In genomic region chr1:119451417-119451816, GRCm38 (mm10) we compare ENCODE assay signal across 10 mouse cellular contexts. TPM values are rescaled to one million over a fixed set of nuclear protein-coding genes. Genes with fewer than 3 reads are reported as not detected.
"Had no signal": no experiment of that assay in that cellular context is flagged by ENCODE, and none has a peak within 500 bp of the region (broad histone marks: within the 10 kb centered on the region; RNA-seq: fewer than 3 reads in every experiment).

No protein-coding gene starts in this region.

- H3K9me3 ChIP-seq: kidney, embryonic 15.5 days; limb, embryonic 13.5 days; midbrain, embryonic 12.5 days; neural tube, embryonic 13.5 days had no signal

- H3K4me2 ChIP-seq: kidney, embryonic 15.5 days; limb, embryonic 13.5 days; midbrain, embryonic 12.5 days; neural tube, embryonic 13.5 days had no signal

- H3K27ac ChIP-seq: kidney, embryonic 15.5 days; limb, embryonic 13.5 days; liver, embryonic 14.5 days; midbrain, embryonic 12.5 days; neural tube, embryonic 13.5 days had no signal

- H3K36me3 ChIP-seq: kidney, embryonic 15.5 days; limb, embryonic 13.5 days; midbrain, embryonic 12.5 days; neural tube, embryonic 13.5 days had no signal

- DNase-seq: kidney, adult 2 months; kidney, postnatal 14 days; left cerebral cortex, postnatal 4 days; thymus, postnatal 36 days had no signal

- H3K9ac ChIP-seq: kidney, embryonic 15.5 days; limb, embryonic 13.5 days; liver, embryonic 14.5 days; midbrain, embryonic 12.5 days; neural tube, embryonic 13.5 days had no signal

- H3K27me3 ChIP-seq: midbrain, embryonic 12.5 days had no signal

- H3K4me1 ChIP-seq: midbrain, embryonic 12.5 days had no signal

- H3K4me3 ChIP-seq: kidney, embryonic 15.5 days; limb, embryonic 13.5 days; midbrain, embryonic 12.5 days; neural tube, embryonic 13.5 days had no signal

RNA-seq across cellular contexts. Expression of gene Inhbb, which starts 29.4 kb away (rescaled TPM):
- total RNA-seq: megakaryocyte-erythroid progenitor cell, adult 5-6 weeks had no signal
